Mouse (Mus musculus): ENCODE measurements at regions not wholly inside any gene's neighbourhood (a gene's known extent, or its start where the extent isn't known, plus 50 kb on each side); places are given as distances from the start of the nearest gene placed in this dataset.
A peak's percentile ranks its signal among the peaks of the same experiment; 100 is the strongest.

GRCm38 (mm10) chr4:9081701-9082562, 843.1 kb upstream of the Car8 start:
- peak; percentile 22 for DNase-seq

- no peak for DNase-seq
Measured at GRCm38 (mm10) chr4:9080821-9081493, 842.1 kb upstream of the Car8 start.

GRCm38 (mm10) chr4:9079828-9080245, 841.0 kb upstream of the Car8 start:
- peak; percentile 53 for DNase-seq

- DNase-seq: no peak
Measured at GRCm38 (mm10) chr4:9074447-9074846, 835.6 kb upstream of the Car8 start.

GRCm38 (mm10) chr4:9073736-9074428, 835.0 kb upstream of the Car8 start:
- no peak for DNase-seq

GRCm38 (mm10) chr4:9072321-9072720, 833.5 kb upstream of the Car8 start:
- DNase-seq: no peak

- no peak for DNase-seq
Measured at GRCm38 (mm10) chr4:9067874-9068273, 829.0 kb upstream of the Car8 start.

GRCm38 (mm10) chr4:9065981-9066815, 827.4 kb upstream of the Car8 start:
- no peak for DNase-seq

- no peak for DNase-seq
Measured at GRCm38 (mm10) chr4:9061941-9062340, 823.1 kb upstream of the Car8 start.

- DNase-seq: no peak
Measured at GRCm38 (mm10) chr4:9060221-9060620, 821.4 kb upstream of the Car8 start.

GRCm38 (mm10) chr4:9057676-9058075, 818.8 kb upstream of the Car8 start:
- DNase-seq: no peak

- DNase-seq: no peak
Measured at GRCm38 (mm10) chr4:9057113-9057512, 818.3 kb upstream of the Car8 start.

- no peak for DNase-seq
Measured at GRCm38 (mm10) chr4:9055876-9056275, 817.0 kb upstream of the Car8 start.

GRCm38 (mm10) chr4:9055266-9055820, 816.5 kb upstream of the Car8 start:
- DNase-seq: no peak

GRCm38 (mm10) chr4:9048817-9049216, 810.0 kb upstream of the Car8 start:
- DNase-seq: no peak

- DNase-seq: no peak
Measured at GRCm38 (mm10) chr4:9047151-9047550, 808.3 kb upstream of the Car8 start.

- DNase-seq: no peak
Measured at GRCm38 (mm10) chr4:9046436-9046835, 807.6 kb upstream of the Car8 start.

GRCm38 (mm10) chr4:9046030-9046429, 807.2 kb upstream of the Car8 start:
- DNase-seq: no peak

GRCm38 (mm10) chr4:9036005-9036404, 797.2 kb upstream of the Car8 start:
- DNase-seq: no peak

- DNase-seq: no peak
Measured at GRCm38 (mm10) chr4:9035350-9035749, 796.5 kb upstream of the Car8 start.

GRCm38 (mm10) chr4:9034280-9034679, 795.4 kb upstream of the Car8 start:
- no peak for DNase-seq

GRCm38 (mm10) chr4:9033106-9033642, 794.3 kb upstream of the Car8 start:
- no peak for DNase-seq
